Mouse (Mus musculus) layer of hippocampus, adult 8-10 months (tissue): ENCODE results near the gene Cwf19l1. TPM values are rescaled to one million over a fixed set of nuclear protein-coding genes. Genes with fewer than 3 reads are reported as not detected.

Experiments
- DNase-seq, 2 experiments: peaks; one replicate each; pipeline ENCODE4 v3.0.0; 2022; ENCODE audit warnings: low spot score in 2 of 2
- total RNA-seq, 4 experiments: library from RNA; stranded (reverse); gene quantifications; 2 replicates each; pipeline ENCODE4 v1.2.4; 2022

Gene Cwf19l1
- total RNA-seq, 4 experiments from 2014 or later, result 19.1 to 21.2 (median 19.9) TPM

DNA sequence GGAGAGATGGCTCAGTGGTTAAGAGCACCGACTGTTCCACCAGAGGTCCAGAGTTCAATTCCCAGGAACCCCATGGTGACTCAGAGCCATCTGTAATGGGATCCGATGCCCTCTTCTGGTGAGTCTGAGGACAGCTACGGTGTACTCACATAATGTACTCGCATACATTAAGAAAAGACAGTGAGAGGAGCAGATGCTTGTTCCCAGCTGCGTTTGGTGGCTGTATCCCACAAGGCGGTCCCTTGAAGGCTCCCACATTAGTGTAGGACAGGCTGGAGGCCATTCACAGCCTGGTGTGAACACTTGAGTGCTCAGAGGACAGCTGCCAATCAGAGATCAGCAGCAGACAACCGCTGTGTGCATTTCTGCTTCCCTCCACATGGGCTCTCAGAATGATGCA lies 24.0 kb downstream of the Cwf19l1 start:
- DNase-seq, result no peak

DNA sequence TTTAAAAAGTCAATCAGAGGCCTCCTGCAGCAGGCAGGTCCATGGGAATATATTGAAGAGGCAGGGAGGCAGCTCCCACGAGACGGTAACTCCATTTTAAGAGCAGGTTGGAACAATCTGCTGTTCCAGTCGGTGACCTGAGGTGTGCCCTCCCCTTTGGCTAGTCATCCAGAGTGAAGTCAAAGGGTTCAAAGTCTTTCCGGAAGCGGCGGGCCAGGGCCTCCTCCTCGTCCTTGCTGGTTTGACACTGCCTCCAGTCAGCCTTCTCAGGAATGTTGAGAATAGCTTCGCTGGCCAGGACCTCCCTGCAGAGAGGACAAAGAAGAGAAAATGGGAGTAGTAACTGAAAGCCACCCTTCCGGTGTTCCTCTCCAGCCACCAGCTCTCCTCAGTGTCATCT lies 25.3 kb downstream of the Cwf19l1 start:
- no peak for DNase-seq

DNA sequence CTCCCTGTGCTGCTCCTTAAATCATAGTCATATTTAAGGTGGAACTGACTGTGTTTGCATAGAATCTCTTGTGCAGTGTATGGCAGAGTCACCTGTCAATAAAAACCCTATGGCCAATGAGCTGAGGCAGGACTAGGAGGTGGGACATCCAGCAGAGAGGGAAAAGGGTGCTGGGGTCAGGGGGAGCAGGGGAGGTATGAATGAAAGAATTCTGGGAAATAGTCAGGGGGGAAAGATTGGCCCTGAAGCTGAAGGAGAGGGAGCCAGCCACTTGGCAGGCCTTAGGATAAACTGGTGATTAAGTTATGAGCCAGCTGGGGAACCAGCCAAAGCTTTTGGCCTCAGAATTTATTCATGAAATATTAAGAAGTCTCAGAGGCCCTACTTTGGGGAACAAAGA lies 26.7 kb downstream of the Cwf19l1 start:
- DNase-seq, result no peak

DNA sequence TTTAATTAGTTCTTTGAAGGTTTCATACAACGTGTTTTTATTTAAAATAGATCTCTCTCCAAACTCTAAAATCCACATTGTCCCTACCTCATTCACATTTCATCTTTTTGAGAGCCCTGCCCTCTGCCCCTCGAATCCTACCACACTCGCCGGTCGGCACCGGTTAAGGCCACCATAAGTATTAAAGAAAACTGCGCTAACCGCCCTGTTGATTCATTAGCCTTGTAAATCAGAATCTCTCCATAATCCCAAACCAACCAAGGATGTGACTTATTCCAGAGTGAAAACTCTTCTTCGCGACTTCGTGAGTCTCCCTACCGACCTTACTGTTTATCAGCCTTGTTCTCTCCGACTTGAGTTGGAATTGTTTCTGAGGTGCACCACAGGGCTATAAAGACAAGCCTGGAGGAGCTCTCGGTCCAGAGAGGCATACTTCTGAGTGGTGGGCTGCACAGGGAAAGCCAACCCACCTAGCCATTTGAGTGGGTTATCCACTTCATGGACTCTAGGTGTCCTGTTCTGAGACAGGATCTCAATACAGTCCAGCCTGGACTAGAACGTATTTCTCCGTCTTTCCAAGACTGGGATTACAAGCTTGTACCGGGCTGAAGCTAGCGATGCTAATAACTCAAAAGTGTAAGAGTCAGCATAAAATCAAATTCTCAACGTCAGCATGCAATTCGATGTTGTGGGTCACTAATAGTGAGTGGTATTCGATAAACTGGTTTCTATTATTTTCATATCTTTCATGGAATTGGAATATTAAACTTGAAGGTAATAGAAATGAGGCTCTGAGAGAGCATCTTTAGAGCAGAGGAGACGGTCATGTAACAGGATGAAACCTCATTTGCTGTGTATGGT lies 27.8 kb downstream of the Cwf19l1 start:
- no peak for DNase-seq

DNA sequence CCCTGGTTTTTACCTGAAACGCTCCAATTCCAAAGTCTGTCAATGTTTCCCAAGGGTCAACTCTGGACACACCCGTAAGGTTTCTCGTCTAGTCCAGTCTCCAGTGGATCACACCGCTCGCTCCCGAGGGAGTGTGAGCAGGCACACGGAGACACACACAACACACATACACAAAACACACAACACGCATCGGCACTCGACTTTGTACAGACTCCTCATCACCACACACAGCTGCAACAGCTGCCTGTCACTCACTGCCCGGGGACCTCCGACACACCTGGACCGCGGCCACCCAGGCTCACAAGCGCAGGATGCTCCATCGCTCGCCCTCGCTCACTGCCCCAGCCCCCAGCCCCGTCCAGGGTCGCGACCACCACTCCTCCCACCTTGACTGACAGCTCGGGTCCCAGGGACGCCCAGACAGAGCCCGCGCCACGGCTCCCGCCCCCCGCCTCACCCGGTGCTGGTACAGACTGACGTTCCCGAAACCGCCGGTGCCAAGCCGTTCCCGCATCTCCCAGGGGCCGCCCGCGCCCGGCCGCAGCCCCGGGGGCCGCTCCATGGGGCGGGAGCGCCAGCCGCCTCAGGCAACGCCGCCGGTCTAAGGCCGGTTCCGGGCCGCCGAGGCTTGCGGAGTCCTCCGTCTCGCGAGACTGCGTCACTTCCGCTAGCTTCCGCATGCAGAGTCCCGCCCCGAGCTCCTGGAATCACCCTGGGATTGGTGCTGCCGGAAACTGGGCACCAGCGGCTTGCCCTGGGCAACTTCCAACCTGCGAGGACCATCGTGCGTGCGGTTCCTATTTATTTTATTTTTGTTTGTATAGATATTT lies 28.6 kb downstream of the Cwf19l1 start, which contains the start of gene Chuk:
Gene Chuk, minus strand, starts transcription at position 650 of the 830 bp plus-strand sequence.
- DNase-seq, result peak; percentile 90 to 94

DNA sequence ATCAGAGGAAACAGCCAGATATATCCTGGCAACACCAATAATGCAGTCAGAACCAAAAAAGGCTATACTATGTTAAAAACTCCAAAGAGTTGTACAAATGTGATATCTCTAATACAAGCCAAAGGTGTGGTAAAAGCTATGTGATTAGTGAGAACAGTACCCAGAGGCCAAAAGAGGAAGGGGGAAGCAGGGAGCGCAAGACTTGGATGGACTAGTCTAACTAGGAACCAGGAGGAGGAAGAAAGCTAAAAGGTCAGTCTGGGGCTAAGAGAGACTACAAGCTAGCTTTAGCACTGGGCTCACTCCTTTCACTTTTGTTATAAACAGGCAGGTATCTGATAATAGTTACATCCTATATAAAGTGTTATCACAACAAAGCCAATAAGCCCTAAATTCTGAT lies 31.3 kb downstream of the Cwf19l1 start:
- no peak for DNase-seq

DNA sequence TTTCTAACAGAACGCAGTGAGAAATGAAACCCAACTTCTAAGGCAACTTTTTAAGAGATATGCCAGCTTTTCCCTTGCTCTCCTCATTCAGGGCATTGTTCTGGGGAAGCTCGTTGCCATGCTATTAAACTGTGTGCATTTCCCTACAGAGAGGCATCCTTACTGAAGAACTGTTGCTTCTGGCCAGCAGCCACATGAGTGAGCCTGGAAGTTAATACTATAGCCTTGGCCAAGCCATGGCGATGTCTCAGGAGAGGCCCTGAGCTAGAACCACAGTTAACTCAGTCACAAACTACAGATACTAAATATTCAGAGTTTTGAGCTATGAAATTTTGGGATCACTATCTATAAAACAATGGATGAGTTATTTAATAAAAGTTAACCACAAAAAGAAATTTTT lies 32.7 kb downstream of the Cwf19l1 start:
- no peak for DNase-seq

DNA sequence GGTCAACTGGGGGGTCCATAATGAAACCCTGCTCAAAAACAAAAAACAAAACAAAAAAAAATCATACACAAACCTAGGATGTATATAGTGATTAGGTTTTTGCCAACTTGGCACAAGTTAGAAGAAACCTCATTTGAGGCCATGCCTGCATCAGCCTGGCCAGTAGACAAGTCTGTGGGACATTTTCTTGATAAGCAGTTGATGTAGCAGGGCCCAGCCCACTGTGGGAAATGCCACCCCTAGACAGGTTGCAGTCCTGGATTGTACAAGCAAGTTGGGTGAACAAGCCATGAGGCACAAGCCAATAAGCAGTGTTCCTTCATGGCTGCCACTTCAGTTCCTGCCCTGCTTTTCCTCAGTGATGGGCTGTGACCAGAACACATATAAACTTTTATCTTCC lies 34.8 kb downstream of the Cwf19l1 start:
- DNase-seq, result no peak

DNA sequence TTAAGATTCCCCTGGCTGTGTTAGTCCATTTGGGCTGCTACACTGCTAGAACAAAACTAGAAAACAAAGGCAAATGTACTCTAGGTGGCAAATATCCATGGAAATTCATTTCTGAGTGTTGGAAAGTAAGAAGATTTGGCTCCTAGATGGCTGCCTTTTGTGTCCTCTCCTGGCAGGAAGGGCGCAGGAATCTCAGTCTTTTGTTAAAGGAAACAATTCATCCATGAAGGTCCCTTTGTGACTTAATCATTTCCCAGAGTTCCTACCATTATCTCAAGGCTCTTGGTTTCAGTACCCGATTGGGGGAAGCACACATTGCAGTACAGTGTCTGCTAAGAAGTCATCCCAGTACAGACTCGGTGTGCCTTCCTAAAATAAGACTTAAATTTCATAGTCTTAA lies 49.4 kb downstream of the Cwf19l1 start:
- no peak for DNase-seq

DNA sequence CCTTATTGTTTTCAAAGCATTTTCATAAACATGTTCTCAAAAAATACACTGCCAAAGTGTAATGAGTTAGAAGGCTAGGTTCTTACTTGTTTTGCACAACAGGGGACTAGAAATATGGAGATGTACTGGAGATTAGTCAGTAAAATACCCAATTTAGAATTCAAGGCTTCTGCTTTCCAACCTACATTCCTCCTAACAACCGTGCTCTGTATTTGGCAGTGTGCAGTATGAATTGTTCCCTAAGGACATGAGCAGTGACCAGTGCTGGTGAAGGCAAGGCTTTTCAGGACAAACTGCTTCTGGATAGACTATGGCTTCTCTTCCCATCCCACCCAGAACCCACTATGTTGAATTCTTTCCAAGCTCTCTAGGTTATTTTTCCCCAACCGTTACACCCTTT lies 54.8 kb downstream of the Cwf19l1 start:
- DNase-seq, result no peak

DNA sequence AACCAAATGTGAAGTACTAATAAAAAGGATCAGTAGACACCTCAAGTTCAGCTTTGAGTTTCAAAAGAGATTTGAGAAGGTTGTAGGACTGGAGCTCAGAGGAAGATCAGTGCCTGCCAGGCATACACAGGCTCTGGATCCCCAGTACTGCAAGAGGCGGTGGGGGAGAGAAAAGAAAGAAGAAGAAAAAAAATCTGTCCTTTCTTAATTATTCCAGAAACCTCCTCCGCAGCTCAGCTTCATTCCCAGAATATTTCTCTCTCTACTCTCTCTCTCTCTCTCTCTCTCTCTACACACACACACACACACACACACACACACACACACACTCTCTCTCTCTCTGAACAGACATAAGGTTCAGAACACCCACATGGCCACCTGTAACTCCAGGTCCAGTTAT lies 55.7 kb downstream of the Cwf19l1 start:
- no peak for DNase-seq

DNA sequence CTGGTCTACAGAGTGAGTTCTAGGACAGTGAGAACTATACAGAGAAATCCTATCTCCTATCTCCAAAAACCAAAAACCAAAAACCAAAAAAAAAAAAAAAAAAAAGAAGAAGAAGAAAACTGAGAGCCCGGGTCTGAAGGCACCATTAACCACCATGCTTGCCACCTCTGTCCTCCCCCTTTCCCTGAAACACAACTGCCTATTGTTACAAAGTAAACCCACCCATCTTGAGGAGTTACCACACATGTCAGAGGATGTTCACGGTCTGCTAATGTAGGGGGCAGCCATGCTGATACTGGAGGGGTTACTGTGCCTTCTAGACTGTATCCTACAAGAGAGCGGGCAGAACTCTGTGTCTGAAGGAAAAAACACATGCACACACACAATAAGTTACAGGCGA lies 58.7 kb downstream of the Cwf19l1 start:
- no peak for DNase-seq

DNA sequence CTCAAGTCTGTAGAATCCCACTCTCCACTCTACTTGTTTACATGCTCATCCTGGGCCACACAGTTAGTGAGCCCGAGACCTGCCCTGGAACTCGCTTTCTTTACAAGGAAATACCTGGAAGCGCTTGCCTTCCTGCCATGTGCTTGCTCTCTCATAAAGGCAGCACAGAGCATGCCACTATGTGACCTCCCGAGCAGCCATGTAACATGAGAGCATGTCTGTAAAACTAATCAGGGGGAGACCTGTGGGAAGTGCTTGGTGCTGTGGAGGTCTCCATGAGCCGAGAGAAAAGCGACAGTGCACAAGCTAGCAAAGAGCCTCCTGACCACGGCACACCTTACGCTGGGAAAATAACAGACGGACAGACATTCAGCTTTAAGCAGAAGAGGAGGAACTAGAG lies 59.2 kb downstream of the Cwf19l1 start:
- no peak for DNase-seq

DNA sequence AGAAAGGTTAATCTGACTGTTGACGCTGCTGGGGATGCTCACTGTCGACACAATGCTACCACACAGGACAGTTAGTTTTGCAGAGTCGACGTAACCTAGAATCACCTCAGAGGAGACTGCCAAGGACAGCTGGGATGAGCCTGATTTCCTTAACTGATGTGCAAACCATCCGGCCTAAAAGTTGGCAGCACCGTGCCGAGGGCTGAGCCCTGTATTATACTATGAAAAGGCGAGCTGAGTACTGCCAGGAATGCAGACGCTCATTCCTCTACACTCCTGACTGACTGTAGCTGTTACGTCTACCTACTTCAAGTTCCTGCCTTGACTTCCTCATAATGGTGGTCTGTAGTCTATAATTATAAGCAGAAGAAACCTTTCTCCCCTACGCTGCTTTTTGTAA lies 60.7 kb downstream of the Cwf19l1 start:
- no peak for DNase-seq

DNA sequence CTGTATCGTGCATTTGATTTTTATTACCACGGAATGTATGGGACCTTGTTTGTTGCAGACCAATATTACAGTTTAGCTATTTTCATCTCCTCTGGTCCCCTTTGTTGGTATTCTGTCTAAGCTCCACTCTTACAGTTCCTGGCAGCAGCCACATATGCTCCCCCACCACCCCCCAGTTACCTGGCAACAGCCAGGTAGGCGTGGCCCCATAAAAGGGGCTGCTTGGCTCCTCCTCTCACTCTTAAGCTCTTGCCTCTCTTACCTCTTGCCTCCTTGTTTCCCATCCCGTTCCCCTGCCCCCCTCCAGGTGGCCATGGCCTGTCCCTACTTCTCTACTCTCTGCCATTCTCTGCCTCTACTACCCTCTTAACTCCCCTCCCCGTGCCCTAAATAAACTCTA lies 64.5 kb downstream of the Cwf19l1 start:
- no peak for DNase-seq

DNA sequence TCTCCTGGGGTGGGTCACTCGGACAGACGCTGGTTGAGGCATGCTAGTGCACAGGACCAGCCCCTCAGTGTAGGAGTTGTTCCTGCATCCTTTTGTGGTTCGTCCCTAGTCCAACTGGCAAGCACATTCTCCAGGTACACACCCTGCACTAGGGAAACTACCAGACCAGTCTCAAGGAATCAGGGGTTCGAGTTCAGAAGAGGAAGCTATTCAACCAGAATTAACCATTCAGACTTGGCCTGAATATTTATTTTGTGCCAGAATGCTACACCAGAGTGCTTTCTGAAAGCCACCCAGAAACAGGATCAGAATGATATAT lies 65.8 kb downstream of the Cwf19l1 start:
- no peak for DNase-seq

DNA sequence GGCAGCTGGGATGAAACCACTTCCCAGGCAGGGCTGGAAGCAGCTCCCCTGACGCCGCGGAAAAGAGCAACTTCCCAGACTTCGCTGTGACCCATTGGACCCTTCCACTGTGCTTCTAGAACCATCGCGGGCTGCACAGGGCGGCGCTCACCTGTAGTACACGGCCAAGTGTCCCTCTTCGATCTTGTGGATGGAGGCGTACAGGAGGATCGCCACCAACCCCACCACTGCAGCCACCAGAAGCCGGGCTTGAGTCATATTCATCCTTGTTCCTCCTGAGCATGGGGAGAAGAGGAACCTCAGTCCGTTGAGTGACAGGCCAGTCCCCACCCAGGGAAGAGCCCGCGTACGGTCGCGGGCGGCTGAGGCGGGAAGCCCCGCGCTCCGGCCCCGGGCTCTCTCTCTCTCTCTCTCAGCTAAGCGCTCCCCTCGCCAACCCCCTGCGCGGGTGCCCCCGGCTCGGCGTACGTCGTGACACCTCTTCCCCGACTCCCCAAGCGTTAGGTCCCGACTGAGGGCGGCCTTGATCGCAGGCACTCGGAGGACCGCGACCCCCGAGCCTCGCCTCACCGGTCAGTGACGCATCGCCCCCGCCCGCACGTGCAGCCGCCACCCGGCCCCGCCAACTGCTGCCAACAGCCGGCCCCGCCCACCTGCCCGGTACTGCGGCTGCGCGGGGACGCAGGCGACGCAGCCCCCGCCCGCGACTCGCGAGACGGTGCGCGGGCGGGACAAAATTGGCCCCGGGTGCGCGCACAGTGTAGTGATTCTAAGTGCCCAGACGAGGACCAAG lies 66.4 kb downstream of the Cwf19l1 start, which contains the start of gene Erlin1:
Gene Erlin1, minus strand, starts transcription at position 665 of the 793 bp plus-strand sequence.
- peak; percentile 66 to 84 for DNase-seq

DNA sequence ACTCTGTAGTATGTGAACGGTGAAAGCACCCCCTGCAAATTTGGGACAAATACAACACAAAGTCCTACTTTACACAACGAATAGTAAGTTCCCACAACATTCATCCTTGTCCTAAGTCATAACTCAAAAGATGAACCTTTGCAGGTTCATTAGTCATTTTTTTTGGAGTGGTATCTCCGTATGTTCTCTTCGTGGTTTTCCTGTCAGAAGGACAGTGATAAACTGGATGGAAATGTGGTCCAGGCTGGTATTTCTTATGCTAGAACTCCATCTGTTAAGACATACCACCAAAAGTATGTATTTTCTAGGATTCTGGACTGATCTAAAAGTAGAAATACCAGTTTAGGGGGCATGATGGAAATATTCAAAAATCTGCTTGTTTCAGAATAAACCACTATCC lies 67.4 kb downstream of the Cwf19l1 start:
- DNase-seq, result no peak

DNA sequence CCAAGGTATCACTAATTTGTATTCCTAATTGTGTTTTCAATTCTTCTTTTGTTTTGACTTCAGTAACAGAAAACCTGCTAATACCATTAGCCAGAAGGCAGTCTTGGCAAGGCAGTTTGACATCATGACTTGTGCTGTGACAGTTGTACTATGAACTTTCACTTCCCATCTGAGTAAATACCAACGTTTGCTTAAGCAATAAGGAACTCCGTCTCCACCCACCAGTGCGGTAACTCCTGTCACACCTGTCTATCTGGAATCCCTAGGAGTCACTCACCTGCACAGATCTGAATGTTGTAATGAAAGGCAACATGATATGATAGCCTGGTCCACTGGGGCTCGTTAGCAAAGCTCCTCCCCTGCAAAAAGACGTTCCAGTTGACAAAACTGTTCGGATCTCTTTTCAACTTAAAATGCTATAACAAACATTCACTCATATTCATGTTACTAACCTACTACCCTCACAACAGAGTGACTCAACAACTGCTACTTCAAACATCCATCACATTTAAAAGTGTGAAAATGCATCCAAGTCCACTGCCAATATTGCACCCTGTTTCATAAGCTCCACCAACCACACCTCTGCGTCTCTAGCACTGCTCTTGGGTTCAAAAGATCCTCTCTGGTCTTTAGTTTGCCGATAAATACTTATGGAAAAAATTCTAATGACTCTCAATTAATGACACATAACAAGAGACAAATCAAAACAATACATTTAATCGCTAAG lies 68.2 kb downstream of the Cwf19l1 start:
- DNase-seq, result no peak

DNA sequence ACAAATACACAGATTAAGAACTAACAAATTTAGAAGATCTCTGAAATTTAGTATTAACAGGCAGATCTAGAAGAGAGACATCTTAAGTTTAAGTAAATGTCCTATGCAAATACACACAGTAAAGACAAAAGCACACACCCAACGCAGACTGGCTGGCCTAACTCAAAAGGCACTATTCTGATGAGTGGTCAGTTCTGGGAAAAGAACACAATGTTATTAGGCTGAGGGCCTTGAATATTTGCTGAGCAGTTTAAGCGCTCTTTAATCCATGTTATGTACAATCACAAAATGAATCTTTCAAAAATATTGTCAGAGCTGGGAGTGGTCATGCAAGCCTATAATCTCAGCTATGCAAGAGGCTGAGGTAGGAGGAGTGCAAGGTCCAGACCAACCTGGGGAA lies 70.9 kb downstream of the Cwf19l1 start:
- DNase-seq, result no peak

DNA sequence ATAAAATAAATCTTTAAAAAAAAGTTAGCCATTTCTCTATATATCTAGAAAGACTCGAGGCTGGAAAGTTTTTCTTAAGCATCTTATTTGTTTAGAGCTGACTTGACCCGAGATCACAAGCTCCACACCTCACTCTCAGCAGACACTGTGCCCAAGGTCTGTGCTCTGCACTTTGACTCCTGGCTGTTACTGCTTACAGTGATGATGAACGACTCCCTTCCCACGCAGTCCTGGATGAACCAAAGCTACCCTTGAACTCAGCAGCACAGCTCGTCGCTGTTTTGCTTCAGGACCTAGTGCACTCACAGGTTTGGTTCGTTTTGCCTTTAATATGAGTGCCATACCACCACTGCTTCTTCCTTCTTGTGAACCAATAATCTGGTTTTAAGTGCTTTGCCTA lies 71.9 kb downstream of the Cwf19l1 start:
- no peak for DNase-seq
